Mouse (Mus musculus) MEL (cell line): ENCODE data around the gene Ak7. TPM values are rescaled to one million over a fixed set of nuclear protein-coding genes. Genes with fewer than 3 reads are reported as not detected.

Experiments
- DNase-seq: peaks from one replicate; pipeline ENCODE4 v3.0.0; 2011; ENCODE audit warnings: low read depth, low spot score
- H3K27ac ChIP-seq: 2 replicates; pipeline ENCODE4 v1.5.1; 2012; ENCODE audit warnings: low read depth, mild to moderate bottlenecking, control low read depth, low read length, moderate library complexity; ENCODE audit not compliant: control insufficient read depth
- H3K27me3 ChIP-seq, 2 experiments: fragments of 150-350 bp in 1 of 2; sonication (generic) in 1 of 2; 2 replicates each; pipeline ENCODE4 v1.6.1; 2012; ENCODE audit warnings: low read length in 2 of 2, mild to moderate bottlenecking in 2 of 2, improper control_type of control experiment in 1 of 2, moderate library complexity in 1 of 2; ENCODE audit not compliant: insufficient read depth in 2 of 2, control insufficient read depth in 1 of 2
- H3K36me3 ChIP-seq, 2 experiments: 2 replicates each; pipeline ENCODE4 v1.6.1; 2012 to 2014; ENCODE audit warnings: low read length in 2 of 2, improper control_type of control experiment in 1 of 2, inconsistent platforms in 1 of 2, mild to moderate bottlenecking in 1 of 2; ENCODE audit not compliant: insufficient read depth in 2 of 2, control insufficient read depth in 1 of 2
- H3K4me1 ChIP-seq, 2 experiments: fragments of 150-350 bp in 1 of 2; sonication (generic) in 1 of 2; 2 replicates each; pipeline ENCODE4 v1.6.1; 2012; ENCODE audit warnings: low read length in 2 of 2, improper control_type of control experiment in 1 of 2, mild to moderate bottlenecking in 1 of 2; ENCODE audit not compliant: insufficient read depth in 2 of 2, control insufficient read depth in 1 of 2
- H3K4me3 ChIP-seq, 2 experiments: fragments of 150-350 bp in 1 of 2; sonication (generic) in 1 of 2; 2 replicates each; pipeline ENCODE4 v1.5.1; 2012; ENCODE audit warnings: low read depth in 2 of 2, low read length in 2 of 2, mild to moderate bottlenecking in 2 of 2, moderate library complexity in 2 of 2, control low read depth in 1 of 2, improper control_type of control experiment in 1 of 2; ENCODE audit not compliant: control insufficient read depth in 1 of 2, insufficient read depth in 1 of 2
- H3K79me2 ChIP-seq: 2 replicates; pipeline ENCODE4 v1.6.1; 2012; ENCODE audit warnings: mild to moderate bottlenecking, low read length, moderate library complexity; ENCODE audit not compliant: control insufficient read depth, poor library complexity, insufficient read depth
- H3K9ac ChIP-seq: 2 replicates; pipeline ENCODE4 v1.6.1; 2012; ENCODE audit warnings: low read depth, mild to moderate bottlenecking, control low read depth, low read length, moderate library complexity; ENCODE audit not compliant: control insufficient read depth, poor library complexity, severe bottlenecking
- H3K9me3 ChIP-seq: fragments of 150-350 bp; sonication (generic); replicated peaks from 2 replicates; pipeline ENCODE4 v1.6.1; 2012; ENCODE audit warnings: mild to moderate bottlenecking, low read length, improper control_type of control experiment, moderate library complexity; ENCODE audit not compliant: insufficient read depth
- BHLHE40 ChIP-seq: IDR thresholded peaks from 2 replicates; pipeline ENCODE4 v1.6.1; 2012; ENCODE audit warnings: low read depth, mild to moderate bottlenecking, inconsistent platforms, low read length, improper control_type of control experiment, borderline replicate concordance
- CHD1 ChIP-seq: IDR thresholded peaks from 2 replicates; pipeline ENCODE4 v1.6.1; 2012; ENCODE audit warnings: low read depth, mild to moderate bottlenecking, inconsistent platforms, low read length, improper control_type of control experiment
- CHD2 ChIP-seq: IDR thresholded peaks from 2 replicates; pipeline ENCODE4 v1.6.1; 2011; ENCODE audit warnings: low read length, improper control_type of control experiment
- E2F4 ChIP-seq: IDR thresholded peaks from 2 replicates; pipeline ENCODE4 v1.6.1; 2011; ENCODE audit warnings: low read depth, low read length, improper control_type of control experiment, borderline replicate concordance
- ELF1 ChIP-seq: IDR thresholded peaks from 2 replicates; pipeline ENCODE4 v1.6.1; 2014; ENCODE audit warnings: low read depth, mild to moderate bottlenecking, inconsistent platforms, low read length, improper control_type of control experiment, moderate library complexity
- EP300 ChIP-seq, 2 experiments: IDR thresholded peaks; 2 replicates each; pipeline ENCODE4 v1.6.1; 2011; ENCODE audit warnings: improper control_type of control experiment in 2 of 2, low read length in 2 of 2, low read depth in 1 of 2, mild to moderate bottlenecking in 1 of 2
- ETS1 ChIP-seq: IDR thresholded peaks from 2 replicates; pipeline ENCODE4 v1.6.1; 2012; ENCODE audit warnings: low read depth, mild to moderate bottlenecking, inconsistent platforms, low read length, improper control_type of control experiment, moderate library complexity
- GABPA ChIP-seq: IDR thresholded peaks from 2 replicates; pipeline ENCODE4 v1.6.1; 2012; ENCODE audit warnings: low read depth, mild to moderate bottlenecking, inconsistent platforms, low read length, improper control_type of control experiment, moderate library complexity
- GATA1 ChIP-seq: IDR thresholded peaks from 2 replicates; pipeline ENCODE4 v1.6.1; 2011; ENCODE audit warnings: low read depth, low read length, improper control_type of control experiment
- HCFC1 ChIP-seq: IDR thresholded peaks from 2 replicates; pipeline ENCODE4 v1.6.1; 2012; ENCODE audit warnings: low read depth, mild to moderate bottlenecking, inconsistent platforms, low read length, improper control_type of control experiment, moderate library complexity
- JUND ChIP-seq: IDR thresholded peaks from 2 replicates; pipeline ENCODE4 v1.6.1; 2011; ENCODE audit warnings: low read depth, mild to moderate bottlenecking, improper control_type of control experiment, low read length
- MAFK ChIP-seq: IDR thresholded peaks from 2 replicates; pipeline ENCODE4 v1.6.1; 2011; ENCODE audit warnings: low read depth, mild to moderate bottlenecking, low read length, improper control_type of control experiment, borderline replicate concordance
- MAX ChIP-seq: IDR thresholded peaks from 2 replicates; pipeline ENCODE4 v1.6.1; 2011; ENCODE audit warnings: low read length, improper control_type of control experiment
- MAZ ChIP-seq: IDR thresholded peaks from 2 replicates; pipeline ENCODE4 v1.6.1; 2012; ENCODE audit warnings: low read depth, mild to moderate bottlenecking, inconsistent platforms, low read length, improper control_type of control experiment
- MEF2A ChIP-seq: IDR thresholded peaks from 2 replicates; pipeline ENCODE4 v1.6.1; 2014; ENCODE audit warnings: low read depth, mild to moderate bottlenecking, inconsistent platforms, low read length, improper control_type of control experiment; ENCODE audit not compliant: poor library complexity, insufficient replicate concordance, severe bottlenecking; ENCODE audit errors: extremely low read depth
- MXI1 ChIP-seq: IDR thresholded peaks from 2 replicates; pipeline ENCODE4 v1.6.1; 2011; ENCODE audit warnings: mild to moderate bottlenecking, low read depth, low read length, improper control_type of control experiment
- MYB ChIP-seq: IDR thresholded peaks from 2 replicates; pipeline ENCODE4 v1.6.1; 2011; ENCODE audit warnings: mild to moderate bottlenecking, low read depth, low read length, improper control_type of control experiment
- MYC ChIP-seq: IDR thresholded peaks from 2 replicates; pipeline ENCODE4 v1.6.1; 2011; ENCODE audit warnings: low read depth, mild to moderate bottlenecking, low read length, improper control_type of control experiment, moderate library complexity
- NELFE ChIP-seq: IDR thresholded peaks from 2 replicates; pipeline ENCODE4 v1.6.1; 2011; ENCODE audit warnings: low read depth, low read length, improper control_type of control experiment
- NRF1 ChIP-seq: IDR thresholded peaks from 2 replicates; pipeline ENCODE4 v1.6.1; 2014; ENCODE audit warnings: low read depth, mild to moderate bottlenecking, inconsistent platforms, low read length, improper control_type of control experiment, moderate library complexity; ENCODE audit not compliant: poor library complexity, insufficient read depth, severe bottlenecking
- POLR2A ChIP-seq, 2 experiments: IDR thresholded peaks; 2 replicates each; pipeline ENCODE4 v1.6.1; 2011 to 2012; ENCODE audit warnings: low read length in 2 of 2, mild to moderate bottlenecking in 2 of 2, control low read depth in 1 of 2, improper control_type of control experiment in 1 of 2, low read depth in 1 of 2, moderate library complexity in 1 of 2; ENCODE audit not compliant: control insufficient read depth in 1 of 2, insufficient read depth in 1 of 2, poor library complexity in 1 of 2
- POLR2AphosphoS5 ChIP-seq: IDR thresholded peaks from 2 replicates; pipeline ENCODE4 v1.6.1; 2012; ENCODE audit warnings: low read depth, borderline replicate concordance, mild to moderate bottlenecking, inconsistent platforms, low read length, moderate library complexity, mixed read lengths
- RAD21 ChIP-seq: IDR thresholded peaks from 2 replicates; pipeline ENCODE4 v1.6.1; 2011; ENCODE audit warnings: mild to moderate bottlenecking, low read depth, low read length, improper control_type of control experiment
- RCOR1 ChIP-seq: IDR thresholded peaks from 2 replicates; pipeline ENCODE4 v1.6.1; 2012; ENCODE audit warnings: low read depth, mild to moderate bottlenecking, inconsistent platforms, low read length, improper control_type of control experiment
- SIN3A ChIP-seq: IDR thresholded peaks from 2 replicates; pipeline ENCODE4 v1.6.1; 2012; ENCODE audit warnings: low read length, improper control_type of control experiment, inconsistent platforms
- SMC3 ChIP-seq: IDR thresholded peaks from 2 replicates; pipeline ENCODE4 v1.6.1; 2011; ENCODE audit warnings: low read depth, low read length, improper control_type of control experiment
- TAL1 ChIP-seq: IDR thresholded peaks from 2 replicates; pipeline ENCODE4 v1.6.1; 2012; ENCODE audit warnings: mild to moderate bottlenecking, inconsistent platforms, low read length, moderate library complexity, mixed read lengths
- TBP ChIP-seq: IDR thresholded peaks from 2 replicates; pipeline ENCODE4 v1.8.0; 2011; ENCODE audit warnings: low read depth, low read length, improper control_type of control experiment
- TCF12 ChIP-seq: IDR thresholded peaks from 2 replicates; pipeline ENCODE4 v1.6.1; 2014; ENCODE audit warnings: low read depth, mild to moderate bottlenecking, inconsistent platforms, low read length, improper control_type of control experiment, moderate library complexity
- UBTF ChIP-seq: IDR thresholded peaks from 2 replicates; pipeline ENCODE4 v1.6.1; 2012; ENCODE audit warnings: low read depth, mild to moderate bottlenecking, inconsistent platforms, low read length, improper control_type of control experiment, moderate library complexity, borderline replicate concordance; ENCODE audit not compliant: insufficient read depth
- USF1 ChIP-seq: IDR thresholded peaks from 2 replicates; pipeline ENCODE4 v1.6.1; 2014; ENCODE audit warnings: low read depth, mild to moderate bottlenecking, inconsistent platforms, low read length, improper control_type of control experiment, moderate library complexity
- USF2 ChIP-seq, 2 experiments: IDR thresholded peaks; 2 replicates each; pipeline ENCODE4 v1.6.1; 2011 to 2012; ENCODE audit warnings: improper control_type of control experiment in 2 of 2, low read length in 2 of 2, borderline replicate concordance in 1 of 2, inconsistent platforms in 1 of 2, low read depth in 1 of 2, mild to moderate bottlenecking in 1 of 2; ENCODE audit not compliant: insufficient read depth in 1 of 2
- ZC3H11A ChIP-seq: IDR thresholded peaks from 2 replicates; pipeline ENCODE4 v1.6.1; 2012; ENCODE audit warnings: low read depth, mild to moderate bottlenecking, inconsistent platforms, low read length, improper control_type of control experiment
- ZKSCAN1 ChIP-seq: IDR thresholded peaks from 2 replicates; pipeline ENCODE4 v1.6.1; 2012; ENCODE audit warnings: low read depth, mild to moderate bottlenecking, inconsistent platforms, low read length, improper control_type of control experiment, moderate library complexity
- ZMIZ1 ChIP-seq: IDR thresholded peaks from 2 replicates; pipeline ENCODE4 v1.6.1; 2012; ENCODE audit warnings: low read depth, mild to moderate bottlenecking, inconsistent platforms, low read length, improper control_type of control experiment, moderate library complexity
- polyA plus RNA-seq, 2 experiments: library from polyadenylated mRNA; stranded (reverse) in 1 of 2; unstranded in 1 of 2; fragments of >175 nt in 1 of 2; fragments of >200 nt in 1 of 2; gene quantifications; 2 replicates each; pipeline versions ENCODE4 v1.2.1 to v1.2.4; 2012; ENCODE audit warnings: low replicate concordance in 2 of 2, low read depth in 1 of 2; ENCODE audit not compliant: insufficient read length in 2 of 2, insufficient read depth in 1 of 2, missing spikeins in 1 of 2
- total RNA-seq: library from RNA; depleted of rRNA; stranded (reverse); fragments of 300-350 nt; gene quantifications from 2 replicates; pipeline ENCODE4 v1.2.3, GENCODE M21; 2012

Gene Ak7
- total and polyA plus RNA-seq, 3 experiments: 0.31 to 0.36 TPM; not detected in 1

GRCm38 (mm10) chr12:105784196-105784999, 78.6 kb downstream of the Ak7 start, which contains the start of gene Papola:
TSS of gene Papola (plus strand) at chr12:105784694.
- Histone ChIP-seq H3K4me1 (peaks cover 6% of the 10 kb centered on the region in 2 experiments; a peak in 3 of 4 replicates), H3K4me3 (peak within 1 kb of the TSS; percentile 86 to 96), H3K79me2 (peaks cover 45% of the 10 kb centered on the region), H3K9ac (peak within 1 kb of the TSS; percentile 96), H3K27me3 (no peaks in the 10 kb centered on the region), H3K9me3 (no peaks in the 10 kb centered on the region), H3K27ac (peak within 1 kb of the TSS; percentile 95), H3K36me3 (peaks cover 17 to 21% of the 10 kb centered on the region in 2 experiments)
- DNase-seq: peak; percentile 96
- no peak for TF ChIP-seq CHD2
- peak; percentile 96 for TF ChIP-seq SIN3A
- peak; percentile 13; the same call in 1 of the 2 replicates for TF ChIP-seq E2F4
- peak; percentile 41 to 89 for TF ChIP-seq POLR2A (IDR thresholded peaks at IDR 0.05; ENCODE audit: control insufficient read depth in 1 of 2, insufficient read depth in 1 of 2, low read depth in 1 of 2, low read length in 2 of 2, poor library complexity in 1 of 2)
- TF ChIP-seq ELF1: 0 out of 2 replicates have a peak, but pooled peaks have one; percentile 16
- TF ChIP-seq ZKSCAN1: no peak
- TF ChIP-seq BHLHE40: peak; percentile 74; the same call in 1 of the 2 replicates
- TF ChIP-seq UBTF: no peak
- TF ChIP-seq GATA1: no peak
- peak; percentile 84 for TF ChIP-seq NRF1
- TF ChIP-seq USF1: peak; percentile 62
- TF ChIP-seq POLR2AphosphoS5: no peak
- peak; percentile 61; the same call in 1 of the 2 replicates for TF ChIP-seq MYB
- no peak for TF ChIP-seq RAD21
- TF ChIP-seq USF2 (IDR thresholded peaks at IDR 0.05; ENCODE audit: borderline replicate concordance in 1 of 2, insufficient read depth in 1 of 2, low read depth in 1 of 2, low read length in 2 of 2): no peak
- TF ChIP-seq JUND: no peak
- TF ChIP-seq TCF12: peak; percentile 66; the same call in 1 of the 2 replicates
- 0 out of 2 replicates have a peak, but pooled peaks have one; percentile 10 for TF ChIP-seq MAZ
- TF ChIP-seq SMC3: no peak
- no peak for TF ChIP-seq TAL1
- no peak for TF ChIP-seq RCOR1
- TF ChIP-seq MAFK: no peak
- peak; percentile 94 for TF ChIP-seq HCFC1
- 0 out of 2 replicates have a peak, but pooled peaks have one; percentile 38 for TF ChIP-seq ZMIZ1
- TF ChIP-seq MAX: peak; percentile 97
- TF ChIP-seq GABPA: no peak
- peak; percentile 94 for TF ChIP-seq MYC
- TF ChIP-seq CHD1: no peak
- TF ChIP-seq NELFE: peak; percentile 65
- no peak for TF ChIP-seq ZC3H11A
- TF ChIP-seq MEF2A: no peak
- peak; percentile 25; the same call in 1 of the 2 replicates for TF ChIP-seq ETS1
- TF ChIP-seq MXI1: peak; percentile 99
- TF ChIP-seq TBP: peak; percentile 22; the same call in 1 of the 2 replicates
- no peak for TF ChIP-seq EP300 (IDR thresholded peaks at IDR 0.05; ENCODE audit: low read depth in 1 of 2, low read length in 2 of 2)
